Mouse (Mus musculus) layer of hippocampus, postnatal 10 days (tissue): ENCODE data around the gene Sympk. TPM values are rescaled to one million over a fixed set of nuclear protein-coding genes. Genes with fewer than 3 reads are reported as not detected.
"Not testable (repeated sequence)": the region's sequence is repeated elsewhere in the genome, so short reads cannot be mapped to it uniquely, and the experiment has no call there.

ENCODE experiments used
- DNase-seq, 2 experiments: peaks; one replicate each; pipeline ENCODE4 v3.0.0; 2021; ENCODE audit warnings: low spot score in 2 of 2
- total RNA-seq, 2 experiments: library from RNA; stranded (reverse); gene quantifications; 2 replicates each; pipeline ENCODE4 v1.2.3; 2021

Gene Sympk
- total RNA-seq, 2 experiments from 2014 or later: 88.4 to 90.2 TPM

- DNase-seq: peak in 1 of 2 experiments; percentile 13
Observed at GRCm38 (mm10) chr7:19051161-19051560, 27.0 kb downstream of the Sympk start.

- peak; percentile 62 to 65 for DNase-seq
Observed at GRCm38 (mm10) chr7:19052345-19053135, 28.4 kb downstream of the Sympk start.

GRCm38 (mm10) chr7:19053136-19053532, 29.0 kb downstream of the Sympk start:
- no peak for DNase-seq

GRCm38 (mm10) chr7:19054047-19054776, 30.0 kb downstream of the Sympk start, which contains the start of gene Rsph6a:
TSS of gene Rsph6a (plus strand) at chr7:19054690.
- DNase-seq: peak; percentile 68 to 74

GRCm38 (mm10) chr7:19054777-19055076, 30.6 kb downstream of the Sympk start:
- DNase-seq: no peak

GRCm38 (mm10) chr7:19055108-19055507, 30.9 kb downstream of the Sympk start:
- no peak for DNase-seq

GRCm38 (mm10) chr7:19057405-19057804, 33.2 kb downstream of the Sympk start:
- no peak for DNase-seq

GRCm38 (mm10) chr7:19065896-19066295, 41.7 kb downstream of the Sympk start:
- DNase-seq: no peak

- no peak for DNase-seq
Observed at GRCm38 (mm10) chr7:19067063-19067462, 42.9 kb downstream of the Sympk start.

GRCm38 (mm10) chr7:19067935-19068334, 43.8 kb downstream of the Sympk start:
- DNase-seq: no peak

- peak; percentile 79 to 80 for DNase-seq
Observed at GRCm38 (mm10) chr7:19068707-19069106, 44.5 kb downstream of the Sympk start.

- no peak for DNase-seq
Observed at GRCm38 (mm10) chr7:19069500-19069899, 45.3 kb downstream of the Sympk start.

GRCm38 (mm10) chr7:19071024-19071423, 46.8 kb downstream of the Sympk start:
- DNase-seq: not testable (repeated sequence)

- DNase-seq: peak in 1 of 2 experiments; percentile 63
Observed at GRCm38 (mm10) chr7:19073504-19073903, 49.3 kb downstream of the Sympk start.

GRCm38 (mm10) chr7:19074494-19074893, 50.3 kb downstream of the Sympk start:
- DNase-seq: no peak

GRCm38 (mm10) chr7:19075231-19075630, 51.1 kb downstream of the Sympk start:
- DNase-seq: no peak

- DNase-seq: peak; percentile 96
Observed at GRCm38 (mm10) chr7:19075723-19076585, 51.8 kb downstream of the Sympk start, which contains the start of gene Dmwd. TSS of gene Dmwd (plus strand) at chr7:19076227.

- peak; percentile 40 to 51 for DNase-seq
Observed at GRCm38 (mm10) chr7:19076586-19076991, 52.4 kb downstream of the Sympk start.

- DNase-seq: peak in 1 of 2 experiments; percentile 35
Observed at GRCm38 (mm10) chr7:19077761-19078160, 53.6 kb downstream of the Sympk start.

GRCm38 (mm10) chr7:19078732-19079131, 54.6 kb downstream of the Sympk start:
- DNase-seq: no peak

GRCm38 (mm10) chr7:19080451-19080950, 56.3 kb downstream of the Sympk start:
- DNase-seq: no peak
